Mouse (Mus musculus) stomach, embryonic 15.5 days (tissue): ENCODE measurements at regions not wholly inside any gene's neighbourhood (a gene's known extent, or its start where the extent isn't known, plus 50 kb on each side); places are given as distances from the start of the nearest gene placed in this dataset.

Experiments
- ATAC-seq: fragments of 200-750 bp; cut with Nextera tagmentation; 2 replicates; pipeline ENCODE4 v1.8.0; 2017; ENCODE audit warnings: low read depth, moderate number of reproducible peaks, moderate TSS enrichment; ENCODE audit not compliant: insufficient read depth, low FRiP score
- H3K27ac ChIP-seq: fragments of 300-500 bp; sonication (generic); 2 replicates; pipeline ENCODE4 v1.5.1; 2015; ENCODE audit warnings: mild to moderate bottlenecking, inconsistent platforms
- H3K27me3 ChIP-seq: fragments of 300-500 bp; sonication (generic); replicated peaks from 2 replicates; pipeline ENCODE4 v1.6.1; 2015; ENCODE audit warnings: inconsistent platforms
- H3K36me3 ChIP-seq: fragments of 300-500 bp; sonication (generic); 2 replicates; pipeline ENCODE4 v1.6.1; 2015; ENCODE audit warnings: inconsistent platforms
- H3K4me1 ChIP-seq: fragments of 300-500 bp; sonication (generic); 2 replicates; pipeline ENCODE4 v1.6.1; 2015; ENCODE audit warnings: inconsistent platforms
- H3K4me2 ChIP-seq: fragments of 300-500 bp; sonication (generic); 2 replicates; pipeline ENCODE4 v1.6.1; 2015; ENCODE audit warnings: mild to moderate bottlenecking, inconsistent platforms
- H3K4me3 ChIP-seq: fragments of 300-500 bp; sonication (generic); replicated peaks from 2 replicates; pipeline ENCODE4 v1.5.1; 2015; ENCODE audit warnings: inconsistent platforms
- H3K9ac ChIP-seq: fragments of 300-500 bp; sonication (generic); 2 replicates; pipeline ENCODE4 v1.6.1; 2015; ENCODE audit warnings: inconsistent platforms
- H3K9me3 ChIP-seq: fragments of 300-500 bp; sonication (generic); 2 replicates; pipeline ENCODE4 v1.6.1; 2016; ENCODE audit warnings: inconsistent platforms
- WGBS: fragments of 180-500 bp; shearing (Covaris S2); methylation state at CpG from one replicate; pipeline ENCODE4 v1.1.7; 2015; 5-methylcytosine and 5-hydroxymethylcytosine counted together

- no peaks in the 10 kb centered on the region for H3K36me3 ChIP-seq
- no peak overlapping the region for H3K27ac ChIP-seq
- H3K4me3 ChIP-seq = no peak overlapping the region
- no peak for ATAC-seq
- 43% methylated on average over 7 of the region's 7 CpGs for WGBS
- no peaks in the 10 kb centered on the region for H3K27me3 ChIP-seq
- no peak overlapping the region for H3K9ac ChIP-seq
- no peak overlapping the region for H3K4me2 ChIP-seq
- H3K9me3 ChIP-seq = no peaks in the 10 kb centered on the region
- 0 out of 2 replicates have a peak, but pooled peaks cover 3% of the 10 kb centered on the region for H3K4me1 ChIP-seq
Measured at GRCm38 (mm10) chr4:84119616-84120015, 555.5 kb downstream of the Bnc2 start.

- no peak for ATAC-seq
- Histone ChIP-seq H3K27me3 (no peaks in the 10 kb centered on the region), H3K9ac (no peak overlapping the region), H3K4me1 (0 out of 2 replicates have a peak, but pooled peaks cover 3% of the 10 kb centered on the region), H3K36me3 (no peaks in the 10 kb centered on the region), H3K4me3 (no peak overlapping the region), H3K4me2 (no peak overlapping the region), H3K9me3 (no peaks in the 10 kb centered on the region), H3K27ac (no peak overlapping the region)
- WGBS = 73% methylated on average over 7 of the region's 7 CpGs
Measured at GRCm38 (mm10) chr4:84120330-84120729, 554.7 kb downstream of the Bnc2 start.

- 76% methylated on average over 10 of the region's 10 CpGs for WGBS
- H3K27ac ChIP-seq = no peak overlapping the region
- no peaks in the 10 kb centered on the region for H3K36me3 ChIP-seq
- H3K4me1 ChIP-seq = peaks cover 11% of the 10 kb centered on the region; the same call in 1 of the 2 replicates
- no peak overlapping the region for H3K9ac ChIP-seq
- ATAC-seq = no peak
- H3K9me3 ChIP-seq = no peaks in the 10 kb centered on the region
- H3K4me2 ChIP-seq = no peak overlapping the region
- no peak overlapping the region for H3K4me3 ChIP-seq
- H3K27me3 ChIP-seq = no peaks in the 10 kb centered on the region
Measured at GRCm38 (mm10) chr4:84121442-84121841, 553.6 kb downstream of the Bnc2 start.

GRCm38 (mm10) chr4:84126400-84126799 lies 548.7 kb downstream of the Bnc2 start:
- Histone ChIP-seq H3K9me3 (no peaks in the 10 kb centered on the region), H3K36me3 (no peaks in the 10 kb centered on the region), H3K9ac (no peak overlapping the region), H3K4me2 (no peak overlapping the region), H3K4me1 (peaks cover 14% of the 10 kb centered on the region; the same call in 1 of the 2 replicates), H3K27me3 (no peaks in the 10 kb centered on the region), H3K4me3 (no peak overlapping the region), H3K27ac (no peak overlapping the region)
- ATAC-seq = peak; percentile 56; the same call in 1 of the 2 replicates
- 22% methylated on average over 4 of the region's 4 CpGs for WGBS

- Histone ChIP-seq H3K9me3 (no peaks in the 10 kb centered on the region), H3K4me2 (no peak overlapping the region), H3K4me3 (no peak overlapping the region), H3K27ac (no peak overlapping the region), H3K27me3 (no peaks in the 10 kb centered on the region), H3K9ac (no peak overlapping the region), H3K36me3 (no peaks in the 10 kb centered on the region), H3K4me1 (peaks cover 14% of the 10 kb centered on the region; the same call in 1 of the 2 replicates)
- ATAC-seq = no peak
- 50% methylated on average over 2 of the region's 2 CpGs for WGBS
Measured at GRCm38 (mm10) chr4:84127380-84127779, 547.7 kb downstream of the Bnc2 start.

DNA sequence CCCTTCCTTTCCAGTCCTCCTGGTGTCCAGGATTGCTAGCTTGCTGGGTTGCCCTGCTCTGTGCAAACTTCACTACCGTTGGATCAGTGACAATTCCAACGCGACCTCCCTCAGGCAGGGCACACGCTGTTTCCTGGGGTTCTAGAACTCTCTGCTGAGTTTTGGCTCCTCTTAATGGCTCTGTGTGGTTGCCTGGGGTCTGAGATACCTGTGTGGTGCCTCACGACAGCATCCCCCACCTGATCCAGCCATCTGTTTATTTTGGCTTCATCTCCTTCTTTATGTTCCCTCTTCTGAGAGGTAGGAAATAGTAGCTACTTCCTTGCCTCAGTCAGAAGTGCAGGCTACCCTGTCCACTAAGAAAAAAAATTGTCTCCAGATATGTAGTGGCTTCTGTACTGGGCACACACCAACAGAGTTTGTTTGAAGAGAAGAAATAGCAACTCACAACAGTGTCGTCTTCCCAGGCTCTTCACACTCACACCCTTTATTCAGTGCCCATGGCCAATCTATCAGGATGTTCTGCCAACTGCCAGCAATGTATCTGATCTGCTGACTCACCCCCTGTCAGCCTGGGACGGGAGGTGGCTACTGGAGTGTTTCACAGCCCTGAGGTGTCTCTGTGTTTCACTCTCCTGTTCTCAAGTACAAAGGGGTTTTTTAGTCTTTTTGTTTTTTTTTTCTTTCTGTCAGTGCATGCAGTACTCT lies 544.1 kb downstream of the Bnc2 start:
- no peak overlapping the region for H3K9ac ChIP-seq

DNA sequence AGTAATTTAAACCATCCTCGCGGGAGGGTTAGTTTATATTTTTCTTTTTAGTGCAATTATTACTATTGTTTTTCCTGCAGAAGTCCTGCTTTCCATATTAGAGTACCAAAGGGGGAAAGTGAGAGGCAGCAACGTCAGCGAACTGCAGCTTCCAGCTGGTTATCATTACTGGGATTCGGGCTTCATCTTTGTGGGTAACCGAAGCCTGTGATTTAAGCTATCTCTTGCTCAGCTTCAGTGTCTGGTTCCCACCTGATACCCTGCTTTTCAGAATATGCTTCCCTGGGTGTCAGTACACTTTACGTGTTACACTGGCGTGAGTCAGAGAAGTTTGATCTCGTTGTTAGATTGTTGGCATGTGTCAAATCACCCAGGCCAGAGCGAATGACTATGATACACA lies 539.3 kb downstream of the Bnc2 start:
- Histone ChIP-seq H3K9me3 (no peaks in the 10 kb centered on the region), H3K4me1 (no peaks in the 10 kb centered on the region), H3K4me2 (no peak overlapping the region), H3K36me3 (no peaks in the 10 kb centered on the region), H3K4me3 (no peak overlapping the region), H3K27ac (no peak overlapping the region), H3K27me3 (no peaks in the 10 kb centered on the region), H3K9ac (no peak overlapping the region)
- WGBS = 78% methylated on average over 10 of the region's 10 CpGs
- no peak for ATAC-seq

More for the DNA sequence above, 544.1 kb downstream of the Bnc2 start:
- Histone ChIP-seq H3K36me3 (no peaks in the 10 kb centered on the region), H3K9me3 (no peaks in the 10 kb centered on the region), H3K4me3 (no peak overlapping the region), H3K4me2 (no peak overlapping the region), H3K4me1 (peaks cover 10% of the 10 kb centered on the region; the same call in 1 of the 2 replicates), H3K27ac (no peak overlapping the region), H3K27me3 (no peaks in the 10 kb centered on the region)
- no peak for ATAC-seq
- WGBS = 66% methylated on average over 7 of the region's 7 CpGs

- no peaks in the 10 kb centered on the region for H3K4me1 ChIP-seq
- no peak overlapping the region for H3K4me2 ChIP-seq
- H3K27ac ChIP-seq = no peak overlapping the region
- ATAC-seq = no peak
- H3K9ac ChIP-seq = no peak overlapping the region
- H3K36me3 ChIP-seq = no peaks in the 10 kb centered on the region
- no peaks in the 10 kb centered on the region for H3K9me3 ChIP-seq
- no peaks in the 10 kb centered on the region for H3K27me3 ChIP-seq
- 64% methylated on average over 14 of the region's 14 CpGs for WGBS
- no peak overlapping the region for H3K4me3 ChIP-seq
Measured at GRCm38 (mm10) chr4:84137171-84137919, 537.7 kb downstream of the Bnc2 start.

DNA sequence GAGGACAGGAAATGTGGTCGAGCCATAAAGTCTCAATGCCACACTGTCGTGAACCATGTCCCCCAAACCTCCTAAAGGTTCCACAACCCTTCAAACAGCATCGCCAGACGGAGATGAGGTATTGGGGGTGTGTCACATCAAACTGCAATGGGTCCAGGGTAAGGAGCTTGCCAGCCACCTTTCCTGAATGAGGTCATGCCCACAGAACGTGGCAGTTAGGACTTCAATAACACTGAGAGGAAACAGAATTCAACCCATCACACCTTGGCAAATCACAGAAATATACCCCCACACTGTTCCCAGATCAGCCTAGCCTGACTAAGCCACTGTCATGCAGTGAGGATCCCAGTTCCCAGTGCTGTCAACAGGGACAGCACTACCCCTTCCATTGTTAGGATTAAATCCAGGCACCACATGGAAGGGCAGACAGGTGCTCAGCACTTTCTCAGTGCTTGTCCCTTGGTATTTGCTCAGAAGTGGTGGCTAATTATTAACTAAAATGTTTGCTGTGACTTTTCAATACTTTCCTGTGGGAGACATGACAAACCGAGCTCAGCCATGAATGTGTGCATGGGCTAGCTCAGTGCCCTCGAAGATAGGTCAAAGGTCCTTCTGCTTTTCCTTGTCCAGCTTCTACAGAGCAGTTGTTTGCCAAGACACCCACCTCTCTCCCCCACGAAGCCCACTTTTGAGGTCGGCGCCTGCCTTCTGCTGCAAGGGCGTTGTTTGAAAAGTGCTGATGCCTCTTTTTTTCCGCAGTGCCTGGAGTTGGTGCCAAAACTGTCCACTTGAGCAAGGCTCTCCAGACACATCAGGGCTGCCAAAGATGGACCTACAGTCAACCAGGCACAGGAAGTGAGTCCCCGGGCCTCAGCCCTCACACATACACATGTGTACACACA lies 525.7 kb downstream of the Bnc2 start:
- Histone ChIP-seq H3K4me3 (no peak overlapping the region), H3K27me3 (no peaks in the 10 kb centered on the region), H3K9ac (no peak overlapping the region), H3K4me1 (0 out of 2 replicates have a peak, but pooled peaks cover 12% of the 10 kb centered on the region), H3K4me2 (no peak overlapping the region), H3K9me3 (no peaks in the 10 kb centered on the region), H3K27ac (peak overlapping the region; percentile 5; the same call in 1 of the 2 replicates), H3K36me3 (no peaks in the 10 kb centered on the region)
- 63% methylated on average over 13 of the region's 13 CpGs for WGBS
- peak; percentile 57 for ATAC-seq

DNA sequence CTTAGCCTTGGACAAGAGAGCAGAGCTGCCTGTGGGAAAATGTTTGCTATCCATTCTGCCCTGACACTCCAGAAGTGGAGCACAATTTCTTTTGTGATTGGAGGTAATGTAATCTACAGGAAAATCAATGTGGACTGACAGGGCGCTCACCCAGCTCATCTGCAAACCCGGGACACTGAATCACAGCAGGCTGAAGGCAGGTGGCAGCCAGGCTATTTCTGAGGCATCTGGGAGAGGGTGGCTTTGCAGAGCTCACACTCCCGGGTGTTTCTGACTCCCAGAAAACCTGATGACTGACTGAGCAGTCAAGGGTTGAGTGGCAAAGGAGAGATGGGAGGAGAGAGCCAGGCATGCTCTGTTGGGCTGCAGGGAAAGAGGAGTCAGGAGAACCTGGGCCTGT lies 524.4 kb downstream of the Bnc2 start:
- H3K9me3 ChIP-seq = no peaks in the 10 kb centered on the region
- H3K4me3 ChIP-seq = no peak overlapping the region
- H3K27me3 ChIP-seq = no peaks in the 10 kb centered on the region
- 41% methylated on average over 3 of the region's 3 CpGs for WGBS
- H3K27ac ChIP-seq = no peak overlapping the region
- no peak overlapping the region for H3K9ac ChIP-seq
- ATAC-seq = no peak
- H3K4me1 ChIP-seq = 0 out of 2 replicates have a peak, but pooled peaks cover 12% of the 10 kb centered on the region
- no peak overlapping the region for H3K4me2 ChIP-seq
- no peaks in the 10 kb centered on the region for H3K36me3 ChIP-seq

DNA sequence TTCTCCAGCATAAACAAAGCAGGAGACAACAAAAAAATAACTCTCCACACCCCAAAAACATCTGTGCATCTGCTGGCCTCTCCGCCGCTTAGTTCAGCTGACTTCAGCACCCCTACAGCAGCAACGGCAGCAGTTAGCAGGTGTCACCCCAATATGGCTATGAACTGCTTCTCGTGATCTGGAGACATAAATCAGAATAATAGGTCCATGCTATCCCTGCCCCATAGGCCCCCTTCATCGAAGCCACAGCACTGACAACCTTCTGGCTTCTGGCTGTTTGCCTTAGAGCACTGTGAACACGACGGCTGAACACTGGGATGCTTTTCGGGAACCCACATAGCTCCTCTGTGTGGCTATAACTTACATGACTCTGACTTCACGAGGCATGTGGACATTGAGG lies 523.8 kb downstream of the Bnc2 start:
- WGBS = 66% methylated on average over 9 of the region's 9 CpGs
- H3K4me2 ChIP-seq = no peak overlapping the region

More for the DNA sequence above, 523.8 kb downstream of the Bnc2 start:
- no peaks in the 10 kb centered on the region for H3K9me3 ChIP-seq
- H3K27ac ChIP-seq = 0 out of 2 replicates have a peak overlapping the region, but pooled peaks have one; percentile 18
- ATAC-seq = no peak
- H3K4me3 ChIP-seq = no peak overlapping the region
- H3K4me1 ChIP-seq = 0 out of 2 replicates have a peak, but pooled peaks cover 12% of the 10 kb centered on the region
- H3K27me3 ChIP-seq = no peaks in the 10 kb centered on the region
- no peaks in the 10 kb centered on the region for H3K36me3 ChIP-seq
- no peak overlapping the region for H3K9ac ChIP-seq
